Mouse (Mus musculus) myocyte (in vitro differentiated cells): ENCODE results near the gene Dynlt1a.
"Not testable (repeated sequence)": the region's sequence is repeated elsewhere in the genome, so short reads cannot be mapped to it uniquely, and the experiment has no call there.

Source experiments
- E2F4 ChIP-seq: IDR thresholded peaks from one replicate; pipeline ENCODE4 v1.6.1; 2011; ENCODE audit warnings: mild to moderate bottlenecking, control low read depth, moderate library complexity; ENCODE audit not compliant: insufficient read depth
- MYOD1 ChIP-seq, 3 experiments: IDR thresholded peaks; one replicate each; pipeline ENCODE4 v1.6.1; 2011; ENCODE audit warnings: control low read depth in 2 of 3, low read depth in 2 of 3, mild to moderate bottlenecking in 2 of 3, moderate library complexity in 1 of 3; ENCODE audit not compliant: insufficient read length in 2 of 3, control insufficient read depth in 1 of 3
- POLR2A ChIP-seq: IDR thresholded peaks from one replicate; pipeline ENCODE4 v1.6.1; 2011; ENCODE audit warnings: low read depth, mild to moderate bottlenecking, control low read depth, moderate library complexity; ENCODE audit not compliant: insufficient read length
- USF1 ChIP-seq: IDR thresholded peaks from one replicate; pipeline ENCODE4 v1.6.1; 2011; ENCODE audit warnings: low read depth, mild to moderate bottlenecking, control low read depth, moderate library complexity

DNA sequence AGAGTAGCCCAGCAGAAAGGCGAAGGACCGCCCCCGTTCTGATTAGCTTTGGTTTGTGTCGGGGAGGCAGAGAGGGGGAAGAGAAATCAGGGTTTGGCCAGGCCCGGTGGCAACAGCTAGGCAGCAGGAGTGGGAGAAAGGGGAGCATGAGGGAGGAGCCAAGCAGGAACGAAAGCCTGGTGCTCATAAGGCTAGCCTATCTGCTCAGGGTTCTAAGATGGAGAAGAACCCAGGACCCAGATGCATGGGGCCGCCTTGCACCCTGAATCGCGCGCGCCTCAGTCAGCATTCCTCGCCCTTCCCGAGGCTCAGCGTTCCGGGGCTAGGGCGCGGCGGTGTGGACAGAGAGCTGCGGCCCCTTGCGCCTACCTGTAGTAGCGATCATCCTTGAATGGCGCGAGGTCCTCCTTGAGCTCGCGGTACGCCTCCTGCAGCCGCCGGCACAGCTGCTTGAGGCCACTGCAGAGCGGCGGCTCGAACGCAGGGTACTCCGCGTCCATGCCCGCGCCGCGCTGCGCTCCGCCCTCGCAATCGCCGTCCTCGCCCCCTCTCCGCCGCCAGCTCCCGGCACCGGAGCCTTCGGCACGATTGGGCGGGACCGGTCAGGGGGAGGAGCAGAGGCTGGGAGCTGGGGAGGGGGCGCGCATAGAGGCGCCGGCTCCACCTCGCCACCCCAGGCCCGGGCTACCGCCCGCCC is 3.9 kb upstream of the Dynlt1a start:
- TF ChIP-seq POLR2A; USF1; MYOD1 (IDR thresholded peaks at IDR 0.05; ENCODE audit: control insufficient read depth in 1 of 3, insufficient read length in 2 of 3, low read depth in 2 of 3); E2F4: not testable (repeated sequence)
